Mouse (Mus musculus): ENCODE measurements around the gene Ndufa7.
"Not testable (repeated sequence)": the region's sequence is repeated elsewhere in the genome, so short reads cannot be mapped to it uniquely, and the experiment has no call there.

Ndufa7 gene

GRCm38 (mm10) chr17:33812475-33812874 is 11.9 kb upstream of the Ndufa7 start:
- DNase-seq = no peak

GRCm38 (mm10) chr17:33812990-33813389 is 11.4 kb upstream of the Ndufa7 start:
- DNase-seq = no peak

- DNase-seq = no peak
These were observed 9.0 kb upstream of the Ndufa7 start for GRCm38 (mm10) chr17:33815399-33815798.

- DNase-seq = no peak
These were observed 7.8 kb upstream of the Ndufa7 start for GRCm38 (mm10) chr17:33816612-33817011.

- DNase-seq = peak; percentile 96
These were observed 7.0 kb upstream of the Ndufa7 start for GRCm38 (mm10) chr17:33817184-33817968.

GRCm38 (mm10) chr17:33817969-33818643 is 6.3 kb upstream of the Ndufa7 start:
- no peak for DNase-seq

- no peak for DNase-seq
These were observed 1.9 kb upstream of the Ndufa7 start for GRCm38 (mm10) chr17:33822436-33822959.

- not testable (repeated sequence) for DNase-seq
These were observed 1.2 kb upstream of the Ndufa7 start for GRCm38 (mm10) chr17:33823171-33823570.

- not testable (repeated sequence) for DNase-seq
These were observed 592 bp downstream of the Ndufa7 start for GRCm38 (mm10) chr17:33824997-33825330.

- no peak for DNase-seq
These were observed 1.1 kb downstream of the Ndufa7 start for GRCm38 (mm10) chr17:33825462-33825861.

- no peak for DNase-seq
These were observed 2.5 kb downstream of the Ndufa7 start for GRCm38 (mm10) chr17:33826850-33827249.

- no peak for DNase-seq
These were observed 4.5 kb downstream of the Ndufa7 start for GRCm38 (mm10) chr17:33828892-33829291.

- no peak for DNase-seq
These were observed 5.2 kb downstream of the Ndufa7 start for GRCm38 (mm10) chr17:33829561-33829960.

- peak; percentile 91 for DNase-seq
These were observed 18.8 kb downstream of the Ndufa7 start, which contains the start of gene Cd320 for GRCm38 (mm10) chr17:33842966-33843795. Cd320 (plus strand) TSS chr17:33843091.

GRCm38 (mm10) chr17:33844196-33844595 is 19.8 kb downstream of the Ndufa7 start:
- no peak for DNase-seq

GRCm38 (mm10) chr17:33848139-33848538 is 23.8 kb downstream of the Ndufa7 start:
- no peak for DNase-seq

- no peak for DNase-seq
These were observed 27.0 kb downstream of the Ndufa7 start for GRCm38 (mm10) chr17:33851331-33851730.

- no peak for DNase-seq
These were observed 33.4 kb downstream of the Ndufa7 start for GRCm38 (mm10) chr17:33857816-33858215.

- DNase-seq = peak; percentile 89
These were observed 41.1 kb downstream of the Ndufa7 start for GRCm38 (mm10) chr17:33865330-33866030.

GRCm38 (mm10) chr17:33873537-33873936 is 49.2 kb downstream of the Ndufa7 start, which contains the start of gene Gm7029:
Gm7029 (plus strand) TSS chr17:33873837.
- not testable (repeated sequence) for DNase-seq

GRCm38 (mm10) chr17:33874411-33874810 is 50.0 kb downstream of the Ndufa7 start:
- DNase-seq = no peak

GRCm38 (mm10) chr17:33875797-33876196 is 51.4 kb downstream of the Ndufa7 start:
- not testable (repeated sequence) for DNase-seq
